19 mouse cellular contexts compared by ENCODE assay signal in the genomic region with DNA sequence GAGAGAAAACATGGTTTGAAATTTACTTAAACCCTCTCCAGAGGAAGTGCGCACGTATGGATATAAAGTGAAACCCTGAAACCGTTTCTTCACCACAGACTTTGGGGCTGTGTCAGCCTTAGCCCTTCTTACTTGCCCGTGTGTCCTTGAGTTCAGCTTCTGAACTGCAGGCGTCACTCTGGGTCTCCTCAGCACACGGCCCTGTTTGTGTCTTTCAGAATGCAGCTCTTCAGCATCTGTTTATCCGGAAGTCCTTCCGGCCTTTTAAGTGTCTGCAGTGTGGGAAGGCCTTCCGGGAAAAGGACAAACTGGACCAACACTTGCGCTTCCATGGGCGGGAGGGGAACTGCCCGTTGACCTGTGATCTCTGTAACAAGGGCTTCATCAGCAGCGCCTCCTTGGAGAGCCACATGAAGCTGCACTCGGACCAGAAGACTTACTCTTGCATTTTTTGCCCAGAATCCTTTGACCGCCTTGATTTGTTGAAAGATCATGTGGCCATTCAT. TPM values are rescaled to one million over a fixed set of nuclear protein-coding genes. Genes with fewer than 3 reads are reported as not detected.
DNase-seq lines count a peak whose midpoint lies in the region; ATAC-seq and TF ChIP-seq lines count a peak whose summit lies in the region.
"Had no signal": no experiment of that assay in that cellular context is flagged by ENCODE, and none has a peak within 500 bp of the region (broad histone marks: within the 10 kb centered on the region; RNA-seq: fewer than 3 reads in every experiment).

No protein-coding gene starts in this region.

- no peak for TF ChIP-seq CTCF in liver, adult 2 months (IDR thresholded peaks at IDR 0.05; ENCODE audit: low read depth, low read length)
- peak; percentile 43 for TF ChIP-seq CTCF in lung, postnatal 0 days (IDR thresholded peaks at IDR 0.05)

- no peaks in the 10 kb centered on the region for H3K79me2 ChIP-seq in liver, adult 2 months (ENCODE audit: control insufficient read depth, insufficient read depth, low read length)

- no peak overlapping the region for H3K4me3 ChIP-seq in heart, embryonic 12.5 days
- no peak overlapping the region for H3K4me3 ChIP-seq in liver, adult 2 months (ENCODE audit: insufficient read depth, low read depth, low read length)
- H3K4me3 ChIP-seq in liver, embryonic 11.5 days (ENCODE audit: low read depth, low read length): no peak overlapping the region
- no peak overlapping the region for H3K4me3 ChIP-seq in lung, postnatal 0 days (ENCODE audit: low read depth, low read length)
- H3K4me3 ChIP-seq: embryonic facial prominence, embryonic 15.5 days; forebrain, embryonic 10.5 days; liver, embryonic 12.5 days; midbrain, embryonic 12.5 days had no signal

- H3K36me3 ChIP-seq in heart, embryonic 12.5 days: peaks cover 11% of the 10 kb centered on the region
- peaks cover 5% of the 10 kb centered on the region; the same call in 1 of the 2 replicates for H3K36me3 ChIP-seq in liver, adult 2 months (ENCODE audit: control insufficient read depth, insufficient read depth, low read length)
- H3K36me3 ChIP-seq in liver, embryonic 11.5 days (ENCODE audit: control insufficient read depth, insufficient read depth, low read length): no peaks in the 10 kb centered on the region; the same call in 1 of the 2 replicates
- peaks cover 5% of the 10 kb centered on the region for H3K36me3 ChIP-seq in lung, postnatal 0 days (ENCODE audit: insufficient read depth, low read length)
- H3K36me3 ChIP-seq: embryonic facial prominence, embryonic 15.5 days had no signal

- ATAC-seq in heart, embryonic 12.5 days (ENCODE audit: insufficient number of reproducible peaks, low FRiP score): no peak
- ATAC-seq in liver, embryonic 11.5 days (replicated peaks; ENCODE audit: low FRiP score): no peak
- peak; percentile 57 for ATAC-seq in lung, postnatal 0 days
- no peak for ATAC-seq in megakaryocyte, adult 5-6 weeks (ENCODE audit: poor library complexity, severe bottlenecking)
- ATAC-seq: liver, embryonic 12.5 days had no signal

- peak; percentile 5 for DNase-seq in heart, postnatal 4 days
- DNase-seq in liver, adult 2 months (ENCODE audit: extremely low read depth, low read depth, low spot score): peak; percentile 7
- DNase-seq in liver, embryonic 11.5 days (ENCODE audit: low spot score): no peak
- DNase-seq in lung, postnatal 0 days (ENCODE audit: low spot score): peak; percentile 29
- DNase-seq in gastrocnemius, postnatal 10 days: no peak
- DNase-seq: adrenal gland, adult 8-10 months; cerebellum, adult 11-12 months; heart, postnatal 36 days; layer of hippocampus, postnatal 36 days; left cerebral cortex, postnatal 4 days; right cerebral cortex, postnatal 25 days had no signal

- H3K4me2 ChIP-seq in heart, embryonic 12.5 days: no peak overlapping the region
- H3K4me2 ChIP-seq in liver, embryonic 11.5 days: no peak overlapping the region
- no peak overlapping the region for H3K4me2 ChIP-seq in lung, postnatal 0 days (replicated peaks; ENCODE audit: low read depth, low read length)
- H3K4me2 ChIP-seq: embryonic facial prominence, embryonic 15.5 days; liver, embryonic 12.5 days; midbrain, embryonic 12.5 days had no signal

- TF ChIP-seq POLR2A in liver, adult 2 months (IDR thresholded peaks at IDR 0.05; ENCODE audit: extremely low read depth, insufficient read depth, low read length): no peak

- no peak overlapping the region for H3K27ac ChIP-seq in heart, embryonic 12.5 days (ENCODE audit: poor library complexity, severe bottlenecking)
- H3K27ac ChIP-seq in liver, adult 2 months (replicated peaks; ENCODE audit: insufficient read depth, low read depth, low read length): no peak overlapping the region
- no peak overlapping the region for H3K27ac ChIP-seq in liver, embryonic 11.5 days (ENCODE audit: low read depth, low read length)
- no peak overlapping the region for H3K27ac ChIP-seq in lung, postnatal 0 days (ENCODE audit: low read length)
- H3K27ac ChIP-seq: embryonic facial prominence, embryonic 15.5 days; forebrain, embryonic 10.5 days; liver, embryonic 12.5 days; macrophage; midbrain, embryonic 12.5 days had no signal

- H3K4me1 ChIP-seq in heart, embryonic 12.5 days (replicated peaks): no peaks in the 10 kb centered on the region
- H3K4me1 ChIP-seq in liver, adult 2 months (ENCODE audit: control insufficient read depth, insufficient read depth, low read length): no peaks in the 10 kb centered on the region
- H3K4me1 ChIP-seq in liver, embryonic 11.5 days (replicated peaks; ENCODE audit: control insufficient read depth, insufficient read depth, low read length): no peaks in the 10 kb centered on the region
- no peaks in the 10 kb centered on the region for H3K4me1 ChIP-seq in lung, postnatal 0 days (ENCODE audit: insufficient read depth, low read depth, low read length)
- H3K4me1 ChIP-seq: liver, embryonic 12.5 days had no signal

- no peaks in the 10 kb centered on the region for H3K27me3 ChIP-seq in heart, embryonic 12.5 days (replicated peaks)
- no peaks in the 10 kb centered on the region for H3K27me3 ChIP-seq in liver, adult 2 months (ENCODE audit: control insufficient read depth, insufficient read depth, low read length)
- no peaks in the 10 kb centered on the region for H3K27me3 ChIP-seq in liver, embryonic 11.5 days (replicated peaks; ENCODE audit: control insufficient read depth, insufficient read depth, low read length)
- no peaks in the 10 kb centered on the region for H3K27me3 ChIP-seq in lung, postnatal 0 days (replicated peaks; ENCODE audit: insufficient read depth, low read length)
- H3K27me3 ChIP-seq: embryonic facial prominence, embryonic 15.5 days; liver, embryonic 12.5 days; midbrain, embryonic 12.5 days had no signal

- H3K9me3 ChIP-seq in heart, embryonic 12.5 days (replicated peaks): no peaks in the 10 kb centered on the region
- no peaks in the 10 kb centered on the region for H3K9me3 ChIP-seq in liver, embryonic 11.5 days (ENCODE audit: control insufficient read depth, low read length)
- no peaks in the 10 kb centered on the region for H3K9me3 ChIP-seq in lung, postnatal 0 days (ENCODE audit: low read length)
- H3K9me3 ChIP-seq: embryonic facial prominence, embryonic 15.5 days; forebrain, embryonic 10.5 days; G1E; liver, embryonic 12.5 days; midbrain, embryonic 12.5 days had no signal

- no peak overlapping the region for H3K9ac ChIP-seq in heart, embryonic 12.5 days
- H3K9ac ChIP-seq in liver, adult 2 months (ENCODE audit: low read depth, low read length): no peak overlapping the region
- H3K9ac ChIP-seq in liver, embryonic 11.5 days (ENCODE audit: low read depth, low read length): no peak overlapping the region
- no peak overlapping the region for H3K9ac ChIP-seq in lung, postnatal 0 days (replicated peaks; ENCODE audit: low read depth)
- H3K9ac ChIP-seq: embryonic facial prominence, embryonic 15.5 days; liver, embryonic 12.5 days; midbrain, embryonic 12.5 days had no signal

- 65% methylated on average over 15 of the region's 15 CpGs for WGBS in heart, embryonic 12.5 days
- WGBS in liver, adult 2 months: 76% methylated on average over 15 of the region's 15 CpGs
- WGBS in liver, embryonic 11.5 days: 75% methylated on average over 15 of the region's 15 CpGs
- 46% methylated on average over 15 of the region's 15 CpGs for WGBS in lung, postnatal 0 days

- no peak for TF ChIP-seq EP300 in lung, postnatal 0 days (IDR thresholded peaks at IDR 0.05)

RNA-seq across cellular contexts. Expression of gene Nfrkb, which starts 39.4 kb away (rescaled TPM):
- 10 to 100 TPM; 18.6 to 21.8 TPM for total RNA-seq in heart, postnatal 4 days (2021)
- polyA plus RNA-seq in heart, embryonic 12.5 days (2016; fragmentation: Nextera tagmentation; extraction: Ambion mirVana): 16.8 and 16.9 TPM in 2 replicates
- total RNA-seq in liver, adult 2 months (2014; rRNA removed): 6.6 and 8.6 TPM in 2 replicates
- 5.6 and 8.2 TPM in 2 replicates for polyA plus RNA-seq in liver, adult 2 months (2012; rRNA removed)
- 16.1 and 16.4 TPM in 2 replicates for polyA plus RNA-seq in liver, embryonic 11.5 days (2014; fragmentation: Nextera tagmentation; extraction: Ambion mirVana)
- polyA plus RNA-seq in lung, postnatal 0 days (2015; fragmentation: Nextera tagmentation; extraction: Ambion mirVana): 13.0 and 13.3 TPM in 2 replicates
- total RNA-seq in gastrocnemius, postnatal 10 days (2021): 10 to 100 TPM; 11.5 to 15.6 TPM
- total RNA-seq in megakaryocyte, adult 5-6 weeks (2015): 12.9 and 14.5 TPM in 2 replicates
- 13.5 and 17.1 TPM in 2 replicates for total RNA-seq in megakaryocyte, adult 5-6 weeks (2017)

Comparison
In these comparisons a context has a peak if more than half of its experiments do, and no peak if none do; other contexts are left out.
1. DNase-seq: peak in heart, postnatal 4 days (single experiment), liver, adult 2 months (single experiment) and lung, postnatal 0 days (single experiment); none in liver, embryonic 11.5 days (single experiment) and gastrocnemius, postnatal 10 days (single experiment).